Mouse (Mus musculus): ENCODE data around the gene Ccdc40.
A peak's percentile ranks its signal among the peaks of the same experiment; 100 is the strongest.
"Not testable (repeated sequence)": the region's sequence is repeated elsewhere in the genome, so short reads cannot be mapped to it uniquely, and the experiment has no call there.

Ccdc40 gene

GRCm38 (mm10) chr11:119237007-119237406 lies 8.6 kb downstream of the Ccdc40 start:
- no peak for DNase-seq (ENCODE audit: low spot score in 2 of 2)

GRCm38 (mm10) chr11:119237568-119238304 lies 9.4 kb downstream of the Ccdc40 start:
- DNase-seq (ENCODE audit: low spot score in 2 of 2) = peak; percentile 22 to 41

GRCm38 (mm10) chr11:119238305-119238721 lies 9.9 kb downstream of the Ccdc40 start:
- DNase-seq (ENCODE audit: low spot score in 2 of 2) = peak; percentile 63 to 79

GRCm38 (mm10) chr11:119239480-119239879 lies 11.1 kb downstream of the Ccdc40 start:
- no peak for DNase-seq (ENCODE audit: low spot score in 2 of 2)

GRCm38 (mm10) chr11:119245543-119245942 lies 17.2 kb downstream of the Ccdc40 start:
- not testable (repeated sequence) for DNase-seq (ENCODE audit: low spot score in 2 of 2)

GRCm38 (mm10) chr11:119249011-119249410 lies 20.6 kb downstream of the Ccdc40 start:
- DNase-seq (ENCODE audit: low spot score in 2 of 2) = peak in 1 of 2 experiments; percentile 61

- peak; percentile 47 to 56 for DNase-seq (ENCODE audit: low spot score in 2 of 2)
Observed at GRCm38 (mm10) chr11:119250998-119251397, 22.6 kb downstream of the Ccdc40 start.

- peak; percentile 36 to 61 for DNase-seq (ENCODE audit: low spot score in 2 of 2)
Observed at GRCm38 (mm10) chr11:119252854-119253541, 24.6 kb downstream of the Ccdc40 start.

GRCm38 (mm10) chr11:119256557-119256956 lies 28.2 kb downstream of the Ccdc40 start:
- not testable (repeated sequence) for DNase-seq (ENCODE audit: low spot score in 2 of 2)

- no peak for DNase-seq (ENCODE audit: low spot score in 2 of 2)
Observed at GRCm38 (mm10) chr11:119258216-119258571, 29.8 kb downstream of the Ccdc40 start.

- no peak for DNase-seq (ENCODE audit: low spot score in 2 of 2)
Observed at GRCm38 (mm10) chr11:119258572-119259322, 30.4 kb downstream of the Ccdc40 start.

GRCm38 (mm10) chr11:119259977-119260376 lies 31.6 kb downstream of the Ccdc40 start:
- DNase-seq (ENCODE audit: low spot score in 2 of 2) = no peak

GRCm38 (mm10) chr11:119264413-119264812 lies 36.0 kb downstream of the Ccdc40 start:
- DNase-seq (ENCODE audit: low spot score in 2 of 2) = no peak

- no peak for DNase-seq (ENCODE audit: low spot score in 2 of 2)
Observed at GRCm38 (mm10) chr11:119265811-119266210, 37.4 kb downstream of the Ccdc40 start.

- no peak for DNase-seq (ENCODE audit: low spot score in 2 of 2)
Observed at GRCm38 (mm10) chr11:119267241-119267674, 38.9 kb downstream of the Ccdc40 start.

GRCm38 (mm10) chr11:119267768-119268556 lies 39.6 kb downstream of the Ccdc40 start, which contains the start of gene Gaa:
TSS of gene Gaa (plus strand) at chr11:119267887.
- peak; percentile 91 to 98 for DNase-seq (ENCODE audit: low spot score in 2 of 2)

GRCm38 (mm10) chr11:119268557-119269195 lies 40.3 kb downstream of the Ccdc40 start:
- no peak for DNase-seq (ENCODE audit: low spot score in 2 of 2)

GRCm38 (mm10) chr11:119272492-119272891 lies 44.1 kb downstream of the Ccdc40 start:
- not testable (repeated sequence) for DNase-seq (ENCODE audit: low spot score in 2 of 2)

- DNase-seq (ENCODE audit: low spot score in 2 of 2) = peak in 1 of 2 experiments; percentile 23
Observed at GRCm38 (mm10) chr11:119273186-119273930, 45.0 kb downstream of the Ccdc40 start.

- no peak for DNase-seq (ENCODE audit: low spot score in 2 of 2)
Observed at GRCm38 (mm10) chr11:119281030-119281429, 52.7 kb downstream of the Ccdc40 start.

All from thymus, postnatal 10 days (tissue).